ENCODE assay signal across 14 mouse cellular contexts in the genomic region with DNA sequence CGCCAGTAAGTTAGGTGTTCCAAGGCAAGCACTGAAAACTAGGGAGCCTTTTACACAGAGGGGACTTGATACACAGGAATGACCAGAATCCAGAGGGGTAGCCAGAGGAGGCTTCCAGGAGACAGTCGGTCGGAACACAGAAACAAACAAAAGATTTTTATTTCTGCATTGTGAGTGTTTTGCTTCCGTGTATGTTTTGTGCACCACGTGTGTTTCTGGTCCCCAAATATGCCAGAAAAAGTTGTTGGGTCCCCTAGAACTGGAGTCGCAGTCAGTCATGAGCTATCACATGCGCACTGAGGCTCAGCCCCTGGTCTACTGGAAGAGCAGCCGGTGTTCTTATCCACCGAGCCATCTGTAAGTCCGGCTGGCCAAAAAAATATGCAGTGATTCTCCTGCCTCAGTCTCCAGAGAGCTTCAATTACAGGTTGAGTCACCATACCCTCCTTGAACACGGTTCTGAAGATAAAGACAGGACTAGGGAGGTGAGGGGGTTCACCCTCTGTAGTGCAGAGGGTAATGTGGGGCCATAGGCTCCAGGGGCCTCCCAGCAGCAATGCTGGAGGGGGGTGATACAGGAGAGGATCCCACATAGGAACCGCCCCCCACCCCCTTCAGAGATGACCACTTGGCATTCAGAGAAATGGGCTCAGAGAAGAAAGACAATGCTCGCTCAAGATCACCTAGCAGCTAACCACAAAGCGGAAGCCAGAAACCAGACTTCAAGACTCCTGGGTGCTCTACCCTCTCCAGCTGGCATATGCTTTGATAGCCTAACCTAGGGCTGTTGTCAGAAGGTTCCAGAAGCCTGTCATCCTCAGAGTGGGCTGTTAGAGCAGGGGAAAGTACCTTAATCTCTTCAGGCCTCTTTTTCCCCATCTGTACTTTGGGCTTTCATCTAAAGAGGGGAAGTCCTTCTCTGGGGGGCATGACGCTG. TPM values are rescaled to one million over a fixed set of nuclear protein-coding genes. Genes with fewer than 3 reads are reported as not detected.
DNase-seq lines count a peak whose midpoint lies in the region; ATAC-seq and TF ChIP-seq lines count a peak whose summit lies in the region.
"Had no signal": no experiment of that assay in that cellular context is flagged by ENCODE, and none has a peak within 500 bp of the region (broad histone marks: within the 10 kb centered on the region; RNA-seq: fewer than 3 reads in every experiment).

No protein-coding gene starts in this region.

- TF ChIP-seq CTCF in liver, postnatal 0 days (IDR thresholded peaks at IDR 0.05; ENCODE audit: low read depth): no peak

- H3K36me3 ChIP-seq in kidney, embryonic 16.5 days (ENCODE audit: insufficient read depth, low read length): no peaks in the 10 kb centered on the region
- no peaks in the 10 kb centered on the region for H3K36me3 ChIP-seq in liver, postnatal 0 days (replicated peaks; ENCODE audit: insufficient read depth, low read length)
- H3K36me3 ChIP-seq: hindbrain, embryonic 12.5 days had no signal

- WGBS in kidney, embryonic 16.5 days: 80% methylated on average over 15 of the region's 15 CpGs
- 60% methylated on average over 15 of the region's 15 CpGs for WGBS in liver, postnatal 0 days (ENCODE audit: insufficient replicate concordance)

- no peak for ATAC-seq in kidney, embryonic 16.5 days (ENCODE audit: low FRiP score, low TSS enrichment)
- ATAC-seq in CD4-positive, CD25-positive, alpha-beta regulatory T cell, adult 4 months: peak; percentile 97
- ATAC-seq in megakaryocyte, adult 5-6 weeks (ENCODE audit: poor library complexity, severe bottlenecking): peak; percentile 69
- no peak for ATAC-seq in liver, postnatal 0 days
- no peak for ATAC-seq in erythroid progenitor cell, adult 5-6 weeks (replicated peaks; ENCODE audit: low FRiP score, poor library complexity, severe bottlenecking)

- peaks cover 42% of the 10 kb centered on the region for H3K4me1 ChIP-seq in kidney, embryonic 16.5 days (ENCODE audit: insufficient read depth, low read length)
- H3K4me1 ChIP-seq in liver, postnatal 0 days (ENCODE audit: insufficient read depth): peaks cover 8% of the 10 kb centered on the region; the same call in 1 of the 2 replicates

- H3K4me3 ChIP-seq in kidney, embryonic 16.5 days (ENCODE audit: low read length): no peak overlapping the region
- no peak overlapping the region for H3K4me3 ChIP-seq in liver, postnatal 0 days (ENCODE audit: low read depth, low read length)

- 0 out of 2 replicates have a peak overlapping the region, but pooled peaks have one; percentile 14 for H3K9ac ChIP-seq in kidney, embryonic 16.5 days (replicated peaks; ENCODE audit: low read length)
- no peak overlapping the region for H3K9ac ChIP-seq in liver, postnatal 0 days (replicated peaks)

- H3K9me3 ChIP-seq in kidney, embryonic 16.5 days (ENCODE audit: low read length): no peaks in the 10 kb centered on the region
- no peaks in the 10 kb centered on the region for H3K9me3 ChIP-seq in liver, postnatal 0 days (ENCODE audit: low read length)
- H3K9me3 ChIP-seq: hindbrain, embryonic 12.5 days had no signal

- peaks cover 19% of the 10 kb centered on the region for H3K27me3 ChIP-seq in kidney, embryonic 16.5 days (ENCODE audit: insufficient read depth, low read length)
- peaks cover 22% of the 10 kb centered on the region for H3K27me3 ChIP-seq in liver, postnatal 0 days (ENCODE audit: insufficient read depth, low read length)

- DNase-seq in kidney, postnatal 4 days: no peak
- DNase-seq in thymus, postnatal 10 days (ENCODE audit: low spot score in 2 of 2): peak; percentile 67 to 69
- DNase-seq in left cerebral cortex, adult 8-10 months (ENCODE audit: low spot score in 2 of 2): no peak
- no peak for DNase-seq in liver, postnatal 0 days
- DNase-seq: cerebellum, adult 11 months; heart, adult 18-20 months; lung, postnatal 14 days had no signal

- TF ChIP-seq EP300 in liver, postnatal 0 days (IDR thresholded peaks at IDR 0.05; ENCODE audit: low read depth): no peak

- H3K27ac ChIP-seq in kidney, embryonic 16.5 days (ENCODE audit: low read length): no peak overlapping the region
- H3K27ac ChIP-seq in liver, postnatal 0 days (ENCODE audit: low read depth): no peak overlapping the region

- no peak overlapping the region for H3K4me2 ChIP-seq in kidney, embryonic 16.5 days (replicated peaks; ENCODE audit: low read depth, low read length)
- no peak overlapping the region for H3K4me2 ChIP-seq in liver, postnatal 0 days (ENCODE audit: low read depth, low read length)

RNA-seq across cellular contexts. Expression of a gene that starts 13.3 kb away (rescaled TPM):
- 21.2 and 25.1 TPM in 2 replicates for polyA plus RNA-seq in kidney, embryonic 16.5 days (2015; fragmentation: Nextera tagmentation; extraction: Ambion mirVana)
- polyA plus RNA-seq in CD4-positive, CD25-positive, alpha-beta regulatory T cell, adult 4 months (2017; shearing (Covaris generic)): 10 to 100 TPM; 19.5 to 22.9 TPM
- total RNA-seq in megakaryocyte, adult 5-6 weeks (2015): 45.7 and 46.6 TPM in 2 replicates
- 5.3 and 8.3 TPM in 2 replicates for total RNA-seq in megakaryocyte, adult 5-6 weeks (2017)
- 10 to 100 TPM; 10.7 to 15.0 (median 13.0) TPM for total RNA-seq in left cerebral cortex, adult 8-10 months (2022)
- polyA plus RNA-seq in liver, postnatal 0 days (2015; fragmentation: Nextera tagmentation; extraction: Ambion mirVana): 6.8 and 7.1 TPM in 2 replicates
- total RNA-seq in erythroid progenitor cell, adult 5-6 weeks (2015; ENCODE audit: low replicate concordance): 52.4 and 62.0 TPM in 2 replicates
- 13.1 and 27.8 TPM in 2 replicates for total RNA-seq in erythroid progenitor cell, adult 5-6 weeks (2017; ENCODE audit: low replicate concordance)

RNA-seq across cellular contexts. Expression of a gene that starts 17.1 kb away (rescaled TPM):
- polyA plus RNA-seq in kidney, embryonic 16.5 days (2015; fragmentation: Nextera tagmentation; extraction: Ambion mirVana): 1.6 and 2.0 TPM in 2 replicates
- 1 to 10 TPM; 1.7 to 3.0 TPM for polyA plus RNA-seq in CD4-positive, CD25-positive, alpha-beta regulatory T cell, adult 4 months (2017; shearing (Covaris generic))
- 0.13 TPM in 1 of 2 replicates, not detected in the other for total RNA-seq in megakaryocyte, adult 5-6 weeks (2015)
- not detected in 2 replicates for total RNA-seq in megakaryocyte, adult 5-6 weeks (2017)
- 1 to 10 TPM; 1.1 to 2.0 (median 1.3) TPM for total RNA-seq in left cerebral cortex, adult 8-10 months (2022)
- 0.06 and 0.07 TPM in 2 replicates for polyA plus RNA-seq in liver, postnatal 0 days (2015; fragmentation: Nextera tagmentation; extraction: Ambion mirVana)
- not detected in 2 replicates for total RNA-seq in erythroid progenitor cell, adult 5-6 weeks (2015; ENCODE audit: low replicate concordance)
- total RNA-seq in erythroid progenitor cell, adult 5-6 weeks (2017; ENCODE audit: low replicate concordance): not detected in 2 replicates
- total RNA-seq: monocyte, adult 5-6 weeks had no signal
- polyA plus RNA-seq: liver, embryonic 11.5 days had no signal

RNA-seq across cellular contexts. Expression of a gene that starts 33.6 kb away (rescaled TPM):
- polyA plus RNA-seq in kidney, embryonic 16.5 days (2015; fragmentation: Nextera tagmentation; extraction: Ambion mirVana): 45.7 and 50.9 TPM in 2 replicates
- 10 to 100 TPM in 1 of 2 experiments, 1 to 10 TPM in 1; 7.3 to 14.8 TPM for polyA plus RNA-seq in CD4-positive, CD25-positive, alpha-beta regulatory T cell, adult 4 months (2017; shearing (Covaris generic))
- total RNA-seq in megakaryocyte, adult 5-6 weeks (2015): 0.48 and 1.4 TPM in 2 replicates
- total RNA-seq in megakaryocyte, adult 5-6 weeks (2017): 5.1 and 5.4 TPM in 2 replicates
- 1 to 10 TPM; 5.0 to 6.1 (median 5.4) TPM for total RNA-seq in left cerebral cortex, adult 8-10 months (2022)
- 20.6 and 21.2 TPM in 2 replicates for polyA plus RNA-seq in liver, postnatal 0 days (2015; fragmentation: Nextera tagmentation; extraction: Ambion mirVana)
- total RNA-seq in erythroid progenitor cell, adult 5-6 weeks (2015; ENCODE audit: low replicate concordance): not detected in 2 replicates
- total RNA-seq in erythroid progenitor cell, adult 5-6 weeks (2017; ENCODE audit: low replicate concordance): not detected in 2 replicates

RNA-seq across cellular contexts. Expression of a gene that starts 45.1 kb away (rescaled TPM):
- 1.3 and 1.5 TPM in 2 replicates for polyA plus RNA-seq in kidney, embryonic 16.5 days (2015; fragmentation: Nextera tagmentation; extraction: Ambion mirVana)
- not detected for polyA plus RNA-seq in CD4-positive, CD25-positive, alpha-beta regulatory T cell, adult 4 months (2017; shearing (Covaris generic))
- 0.55 and 0.80 TPM in 2 replicates for total RNA-seq in megakaryocyte, adult 5-6 weeks (2015)
- total RNA-seq in megakaryocyte, adult 5-6 weeks (2017): not detected in 2 replicates
- total RNA-seq in left cerebral cortex, adult 8-10 months (2022): under 1 TPM in 3 of 4 experiments, not detected in 1; 0.28 to 0.91 (median 0.72) TPM
- polyA plus RNA-seq in liver, postnatal 0 days (2015; fragmentation: Nextera tagmentation; extraction: Ambion mirVana): 0.65 and 0.73 TPM in 2 replicates
- not detected in 2 replicates for total RNA-seq in erythroid progenitor cell, adult 5-6 weeks (2015; ENCODE audit: low replicate concordance)
- not detected in 2 replicates for total RNA-seq in erythroid progenitor cell, adult 5-6 weeks (2017; ENCODE audit: low replicate concordance)
- total RNA-seq: monocyte, adult 5-6 weeks had no signal

RNA-seq across cellular contexts. Expression of a gene that starts 45.3 kb away (rescaled TPM):
- 92.9 and 98.8 TPM in 2 replicates for polyA plus RNA-seq in kidney, embryonic 16.5 days (2015; fragmentation: Nextera tagmentation; extraction: Ambion mirVana)
- 10 to 100 TPM; 60.9 to 82.9 TPM for polyA plus RNA-seq in CD4-positive, CD25-positive, alpha-beta regulatory T cell, adult 4 months (2017; shearing (Covaris generic))
- 28.4 and 28.6 TPM in 2 replicates for total RNA-seq in megakaryocyte, adult 5-6 weeks (2015)
- total RNA-seq in megakaryocyte, adult 5-6 weeks (2017): 18.6 and 19.7 TPM in 2 replicates
- 10 to 100 TPM; 72.0 to 83.9 (median 75.5) TPM for total RNA-seq in left cerebral cortex, adult 8-10 months (2022)
- polyA plus RNA-seq in liver, postnatal 0 days (2015; fragmentation: Nextera tagmentation; extraction: Ambion mirVana): 34.1 and 34.5 TPM in 2 replicates
- 5.0 and 15.5 TPM in 2 replicates for total RNA-seq in erythroid progenitor cell, adult 5-6 weeks (2015; ENCODE audit: low replicate concordance)
- total RNA-seq in erythroid progenitor cell, adult 5-6 weeks (2017; ENCODE audit: low replicate concordance): 4.6 and 5.3 TPM in 2 replicates

Comparison
In these comparisons a context has a peak if more than half of its experiments do, and no peak if none do; other contexts are left out.
1. ATAC-seq: peak in CD4-positive, CD25-positive, alpha-beta regulatory T cell, adult 4 months (single experiment) and megakaryocyte, adult 5-6 weeks (single experiment); none in kidney, embryonic 16.5 days (single experiment), liver, postnatal 0 days (single experiment) and erythroid progenitor cell, adult 5-6 weeks (single experiment).
2. DNase-seq: peak in thymus, postnatal 10 days (2 of 2); none in kidney, postnatal 4 days (0 of 2), left cerebral cortex, adult 8-10 months (0 of 2) and liver, postnatal 0 days (single experiment).